Mouse (Mus musculus) cerebellum, adult 2 months (tissue): ENCODE measurements around the gene Prkrip1.
A peak's percentile ranks its signal among the peaks of the same experiment; 100 is the strongest.

Experiments used
- CTCF ChIP-seq: fragments of 200-500 bp; IDR thresholded peaks from 2 replicates; pipeline ENCODE4 v1.5.1; 2011; ENCODE audit warnings: low read depth, mild to moderate bottlenecking, control low read depth, low read length, moderate library complexity, borderline replicate concordance; ENCODE audit not compliant: insufficient read depth
- POLR2A ChIP-seq: fragments of 200-500 bp; IDR thresholded peaks from 2 replicates; pipeline ENCODE4 v1.6.1; 2011; ENCODE audit warnings: low read length, control low read depth, borderline replicate concordance; ENCODE audit not compliant: insufficient read depth

DNA sequence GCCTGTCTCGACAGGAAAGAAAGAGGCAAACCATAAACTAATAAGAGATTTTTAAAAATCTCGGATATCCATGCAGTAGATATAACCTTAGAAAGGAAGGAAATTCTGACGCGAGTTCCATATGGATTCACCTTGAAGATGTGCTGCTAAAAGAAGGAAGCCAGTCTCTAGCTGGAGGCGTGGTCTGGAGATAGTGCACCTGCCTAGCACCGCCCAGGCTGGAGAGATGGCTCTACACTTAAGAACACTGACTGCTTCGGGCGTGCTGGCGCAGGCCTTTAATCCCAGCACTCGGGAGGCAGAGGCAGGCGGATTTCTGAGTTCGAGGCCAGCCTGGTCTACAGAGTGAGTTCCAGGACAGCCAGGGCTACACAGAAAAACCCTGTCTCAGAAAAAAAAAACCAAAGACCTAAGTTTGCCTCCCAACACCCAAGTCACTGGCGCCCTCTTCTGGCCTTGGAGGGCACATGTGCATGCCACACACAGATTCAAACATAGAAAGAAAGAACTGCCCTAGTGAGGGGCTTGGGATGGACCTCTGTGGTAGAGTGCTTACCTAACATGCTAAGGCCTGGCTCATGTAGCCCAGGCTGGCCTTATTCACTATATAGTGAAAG is 61.0 kb downstream of the Prkrip1 start:
- peak; percentile 68 for TF ChIP-seq CTCF
- TF ChIP-seq POLR2A = no peak
